Mouse (Mus musculus) limb, embryonic 12.5 days (tissue): Measurements from ENCODE around the gene C1qtnf7. TPM values are rescaled to one million over a fixed set of nuclear protein-coding genes. Genes with fewer than 3 reads are reported as not detected.

Experiments
- polyA plus RNA-seq: library from polyadenylated mRNA; unstranded; fragments of >200 nt; fragmentation: Nextera tagmentation; extraction: Ambion mirVana; gene quantifications from 2 replicates; pipeline ENCODE4 v1.2.1, GENCODE M21; 2016

C1qtnf7 gene
- polyA plus RNA-seq, 1 experiment from 2014 or later: 9.3 TPM

Other genes with a start within 250 kb of the C1qtnf7 start
- 11.1 and 12.3 TPM in 2 replicates for gene Cc2d2a, start 146.8 kb downstream of the C1qtnf7 start, polyA plus RNA-seq